ENCODE assay signal across 7 mouse cellular contexts in genomic region chr15:12549271-12549918, GRCm38 (mm10).
DNase-seq lines count a peak whose midpoint lies in the region; ATAC-seq and TF ChIP-seq lines count a peak whose summit lies in the region.

No protein-coding gene starts in this region.

- intact Hi-C loops in gastrocnemius, adult 2 months (cut with DNase I): no loop called here

- no peaks in the 10 kb centered on the region for H3K36me3 ChIP-seq in intestine, embryonic 14.5 days (ENCODE audit: control insufficient read depth, insufficient read depth, low read length)
- H3K36me3 ChIP-seq in liver, embryonic 16.5 days (ENCODE audit: control insufficient read depth, insufficient read depth): no peaks in the 10 kb centered on the region
- no peaks in the 10 kb centered on the region for H3K36me3 ChIP-seq in neural tube, embryonic 13.5 days

- H3K9me3 ChIP-seq in intestine, embryonic 14.5 days (ENCODE audit: control insufficient read depth, low read length): no peaks in the 10 kb centered on the region
- no peaks in the 10 kb centered on the region for H3K9me3 ChIP-seq in liver, embryonic 16.5 days (replicated peaks; ENCODE audit: control insufficient read depth, low read length)
- H3K9me3 ChIP-seq in neural tube, embryonic 13.5 days: no peaks in the 10 kb centered on the region

- peak overlapping the region; percentile 45 for H3K9ac ChIP-seq in intestine, embryonic 14.5 days (ENCODE audit: low read length)
- peak overlapping the region; percentile 36; the same call in 1 of the 2 replicates for H3K9ac ChIP-seq in liver, embryonic 16.5 days (ENCODE audit: low read depth, low read length)
- peak overlapping the region; percentile 66 for H3K9ac ChIP-seq in neural tube, embryonic 13.5 days

- peak overlapping the region; percentile 77 for H3K4me3 ChIP-seq in gastrocnemius, adult 2 months
- peak overlapping the region; percentile 38 for H3K4me3 ChIP-seq in intestine, embryonic 14.5 days (ENCODE audit: low read depth, low read length)
- H3K4me3 ChIP-seq in liver, embryonic 16.5 days (ENCODE audit: low read depth, low read length): peak overlapping the region; percentile 52
- peak overlapping the region; percentile 48 for H3K4me3 ChIP-seq in neural tube, embryonic 13.5 days

- H3K4me2 ChIP-seq in intestine, embryonic 14.5 days (ENCODE audit: low read length): peak overlapping the region; percentile 70
- H3K4me2 ChIP-seq in liver, embryonic 16.5 days (ENCODE audit: low read depth, low read length): peak overlapping the region; percentile 75
- H3K4me2 ChIP-seq in neural tube, embryonic 13.5 days: peak overlapping the region; percentile 97

- H3K27ac ChIP-seq in gastrocnemius, adult 2 months: peak overlapping the region; percentile 94
- peak overlapping the region; percentile 12; the same call in 1 of the 2 replicates for H3K27ac ChIP-seq in intestine, embryonic 14.5 days (ENCODE audit: low read depth)
- no peak overlapping the region for H3K27ac ChIP-seq in liver, embryonic 16.5 days (ENCODE audit: low read length)
- peak overlapping the region; percentile 38; the same call in 1 of the 2 replicates for H3K27ac ChIP-seq in neural tube, embryonic 13.5 days (replicated peaks)

- no peaks in the 10 kb centered on the region for H3K27me3 ChIP-seq in intestine, embryonic 14.5 days (replicated peaks; ENCODE audit: control insufficient read depth, insufficient read depth, low read length)
- peaks cover 11% of the 10 kb centered on the region for H3K27me3 ChIP-seq in liver, embryonic 16.5 days (ENCODE audit: control insufficient read depth, insufficient read depth, low read depth, low read length)
- H3K27me3 ChIP-seq in neural tube, embryonic 13.5 days: peaks cover 15% of the 10 kb centered on the region

- peaks cover 14% of the 10 kb centered on the region for H3K4me1 ChIP-seq in intestine, embryonic 14.5 days (replicated peaks; ENCODE audit: control insufficient read depth, insufficient read depth, low read length)
- H3K4me1 ChIP-seq in liver, embryonic 16.5 days (ENCODE audit: control insufficient read depth, low read depth, low read length): no peaks in the 10 kb centered on the region
- peaks cover 23% of the 10 kb centered on the region for H3K4me1 ChIP-seq in neural tube, embryonic 13.5 days (replicated peaks)

- peak; percentile 17; the same call in 1 of the 2 replicates for TF ChIP-seq CTCF in gastrocnemius, adult 2 months (IDR thresholded peaks at IDR 0.05)

- under 1% methylated on average over 28 of the region's 28 CpGs for WGBS in intestine, embryonic 14.5 days
- WGBS in liver, embryonic 16.5 days (ENCODE audit: insufficient replicate concordance): under 1% methylated on average over 28 of the region's 28 CpGs
- WGBS in neural tube, embryonic 13.5 days: under 1% methylated on average over 28 of the region's 28 CpGs

- peak; percentile 52; the same call in 1 of the 2 replicates for ATAC-seq in intestine, embryonic 14.5 days (replicated peaks; ENCODE audit: low FRiP score, low TSS enrichment, low read depth)
- no peak for ATAC-seq in liver, embryonic 16.5 days (ENCODE audit: low read depth)
- ATAC-seq in neural tube, embryonic 13.5 days (ENCODE audit: low read depth): peak; percentile 64
- ATAC-seq in activated CD4-positive, CD25-positive, alpha-beta regulatory T cell, adult 4 months: no peak

- DNase-seq in ZHBTc4 (ENCODE audit: low read depth, low spot score): peak; percentile 63
- DNase-seq in cerebellum, adult 8-10 months: peak; percentile 5
- peak; percentile 74 for DNase-seq in gastrocnemius, adult 2 months
- peak; percentile 72 for DNase-seq in intestine, embryonic 14.5 days (ENCODE audit: low spot score)

Comparison
In these comparisons a context has a peak if more than half of its experiments do, and no peak if none do; other contexts are left out.
1. DNase-seq: peak in every context shown above with its lines; median percentile 74 in gastrocnemius, adult 2 months; 72 in intestine, embryonic 14.5 days; 63 in ZHBTc4; 5 in cerebellum, adult 8-10 months.
2. ATAC-seq: peak in intestine, embryonic 14.5 days (single experiment) and neural tube, embryonic 13.5 days (single experiment); none in liver, embryonic 16.5 days (single experiment) and activated CD4-positive, CD25-positive, alpha-beta regulatory T cell, adult 4 months (single experiment).
3. Peak in every context shown above with its lines, with median percentiles within 50 percentile points of each other: H3K4me3 ChIP-seq, H3K4me2 ChIP-seq and H3K9ac ChIP-seq.